Mouse (Mus musculus): Measurements from ENCODE around the gene Cs. TPM values are rescaled to one million over a fixed set of nuclear protein-coding genes. Genes with fewer than 3 reads are reported as not detected.

The Cs gene
- polyA plus RNA-seq, 1 experiment from 2014 or later, result 85.4 TPM

GRCm38 (mm10) chr10:128369599-128369998 lies 32.1 kb downstream of the Cs start:
- ATAC-seq, result no peak
- H3K9me3 ChIP-seq (ENCODE audit: low read length), result no peaks in the 10 kb centered on the region
- peak overlapping the region; percentile 70; the same call in 1 of the 2 replicates for H3K4me2 ChIP-seq (replicated peaks; ENCODE audit: low read depth, low read length)
- no peaks in the 10 kb centered on the region for H3K27me3 ChIP-seq (replicated peaks; ENCODE audit: insufficient read depth, low read length)
- no peaks in the 10 kb centered on the region for H3K36me3 ChIP-seq (ENCODE audit: insufficient read depth, low read length)
- H3K27ac ChIP-seq (ENCODE audit: low read length), result peak overlapping the region; percentile 90
- no peak overlapping the region for H3K9ac ChIP-seq (replicated peaks; ENCODE audit: low read depth)
- no peak for TF ChIP-seq CTCF (IDR thresholded peaks at IDR 0.05)
- TF ChIP-seq EP300 (IDR thresholded peaks at IDR 0.05), result no peak
- 67% methylated on average over 6 of the region's 6 CpGs for WGBS
- no peak overlapping the region for H3K4me3 ChIP-seq (ENCODE audit: low read depth, low read length)
- DNase-seq (ENCODE audit: low spot score), result no peak
- H3K4me1 ChIP-seq (ENCODE audit: insufficient read depth, low read depth, low read length), result peaks cover 5% of the 10 kb centered on the region; the same call in 1 of the 2 replicates

GRCm38 (mm10) chr10:128370021-128370420 lies 32.5 kb downstream of the Cs start:
- 65% methylated on average over 5 of the region's 6 CpGs for WGBS
- no peak overlapping the region for H3K4me3 ChIP-seq (ENCODE audit: low read depth, low read length)
- H3K9ac ChIP-seq (replicated peaks; ENCODE audit: low read depth), result no peak overlapping the region
- no peaks in the 10 kb centered on the region for H3K9me3 ChIP-seq (ENCODE audit: low read length)
- H3K4me2 ChIP-seq (replicated peaks; ENCODE audit: low read depth, low read length), result no peak overlapping the region
- no peak for TF ChIP-seq EP300 (IDR thresholded peaks at IDR 0.05)
- no peak for TF ChIP-seq CTCF (IDR thresholded peaks at IDR 0.05)
- no peak for ATAC-seq
- no peak overlapping the region for H3K27ac ChIP-seq (ENCODE audit: low read length)
- no peaks in the 10 kb centered on the region for H3K36me3 ChIP-seq (ENCODE audit: insufficient read depth, low read length)
- H3K27me3 ChIP-seq (replicated peaks; ENCODE audit: insufficient read depth, low read length), result no peaks in the 10 kb centered on the region
- H3K4me1 ChIP-seq (ENCODE audit: insufficient read depth, low read depth, low read length), result peaks cover 5% of the 10 kb centered on the region; the same call in 1 of the 2 replicates
- no peak for DNase-seq (ENCODE audit: low spot score)

- DNase-seq (ENCODE audit: low spot score) (peak; percentile 14), ATAC-seq (no peak)
- Histone ChIP-seq H3K36me3 (ENCODE audit: insufficient read depth, low read length) (no peaks in the 10 kb centered on the region), H3K9ac (replicated peaks; ENCODE audit: low read depth) (no peak overlapping the region), H3K27me3 (replicated peaks; ENCODE audit: insufficient read depth, low read length) (no peaks in the 10 kb centered on the region), H3K4me1 (ENCODE audit: insufficient read depth, low read depth, low read length) (peaks cover 5% of the 10 kb centered on the region; the same call in 1 of the 2 replicates), H3K4me3 (ENCODE audit: low read depth, low read length) (no peak overlapping the region), H3K9me3 (ENCODE audit: low read length) (no peaks in the 10 kb centered on the region), H3K4me2 (replicated peaks; ENCODE audit: low read depth, low read length) (no peak overlapping the region), H3K27ac (ENCODE audit: low read length) (no peak overlapping the region)
- TF ChIP-seq CTCF (IDR thresholded peaks at IDR 0.05) (no peak), EP300 (IDR thresholded peaks at IDR 0.05) (no peak)
- WGBS, result 59% methylated on average over 4 of the region's 4 CpGs
Measured at GRCm38 (mm10) chr10:128370601-128371000, 33.1 kb downstream of the Cs start.

GRCm38 (mm10) chr10:128372142-128372541 lies 34.6 kb downstream of the Cs start:
- DNase-seq (ENCODE audit: low spot score) (no peak), ATAC-seq (no peak)
- no peak overlapping the region for H3K9ac ChIP-seq (replicated peaks; ENCODE audit: low read depth)
- no peak overlapping the region for H3K4me2 ChIP-seq (replicated peaks; ENCODE audit: low read depth, low read length)
- peak; percentile 34 for TF ChIP-seq CTCF (IDR thresholded peaks at IDR 0.05)
- TF ChIP-seq EP300 (IDR thresholded peaks at IDR 0.05), result no peak
- WGBS, result 85% methylated on average over 5 of the region's 5 CpGs
- peaks cover 5% of the 10 kb centered on the region; the same call in 1 of the 2 replicates for H3K4me1 ChIP-seq (ENCODE audit: insufficient read depth, low read depth, low read length)
- no peak overlapping the region for H3K27ac ChIP-seq (ENCODE audit: low read length)
- no peaks in the 10 kb centered on the region for H3K9me3 ChIP-seq (ENCODE audit: low read length)
- H3K36me3 ChIP-seq (ENCODE audit: insufficient read depth, low read length), result no peaks in the 10 kb centered on the region
- no peak overlapping the region for H3K4me3 ChIP-seq (ENCODE audit: low read depth, low read length)
- H3K27me3 ChIP-seq (replicated peaks; ENCODE audit: insufficient read depth, low read length), result no peaks in the 10 kb centered on the region

GRCm38 (mm10) chr10:128372989-128373748 lies 35.6 kb downstream of the Cs start:
- WGBS, result 56% methylated on average over 6 of the region's 6 CpGs
- TF ChIP-seq EP300 (IDR thresholded peaks at IDR 0.05) (no peak), CTCF (IDR thresholded peaks at IDR 0.05) (no peak)
- Histone ChIP-seq H3K9me3 (ENCODE audit: low read length) (no peaks in the 10 kb centered on the region), H3K9ac (replicated peaks; ENCODE audit: low read depth) (no peak overlapping the region), H3K36me3 (ENCODE audit: insufficient read depth, low read length) (no peaks in the 10 kb centered on the region), H3K4me1 (ENCODE audit: insufficient read depth, low read depth, low read length) (peaks cover 5% of the 10 kb centered on the region; the same call in 1 of the 2 replicates), H3K4me3 (ENCODE audit: low read depth, low read length) (no peak overlapping the region), H3K4me2 (replicated peaks; ENCODE audit: low read depth, low read length) (no peak overlapping the region), H3K27me3 (replicated peaks; ENCODE audit: insufficient read depth, low read length) (no peaks in the 10 kb centered on the region), H3K27ac (ENCODE audit: low read length) (no peak overlapping the region)
- ATAC-seq (no peak), DNase-seq (ENCODE audit: low spot score) (peak; percentile 52)

GRCm38 (mm10) chr10:128374393-128374792 lies 36.9 kb downstream of the Cs start:
- Histone ChIP-seq H3K4me3 (ENCODE audit: low read depth, low read length) (no peak overlapping the region), H3K9me3 (ENCODE audit: low read length) (no peaks in the 10 kb centered on the region), H3K27ac (ENCODE audit: low read length) (no peak overlapping the region), H3K4me1 (ENCODE audit: insufficient read depth, low read depth, low read length) (peaks cover 5% of the 10 kb centered on the region; the same call in 1 of the 2 replicates), H3K27me3 (replicated peaks; ENCODE audit: insufficient read depth, low read length) (no peaks in the 10 kb centered on the region), H3K4me2 (replicated peaks; ENCODE audit: low read depth, low read length) (no peak overlapping the region), H3K9ac (replicated peaks; ENCODE audit: low read depth) (no peak overlapping the region), H3K36me3 (ENCODE audit: insufficient read depth, low read length) (0 out of 2 replicates have a peak, but pooled peaks cover 3% of the 10 kb centered on the region)
- WGBS, result 75% methylated on average over 6 of the region's 6 CpGs
- DNase-seq (ENCODE audit: low spot score) (peak; percentile 39), ATAC-seq (no peak)
- no peak for TF ChIP-seq EP300 (IDR thresholded peaks at IDR 0.05)
- TF ChIP-seq CTCF (IDR thresholded peaks at IDR 0.05), result peak; percentile 39

Measured in lung, postnatal 0 days (tissue).